Mouse (Mus musculus): ENCODE results near the gene Srrd. TPM values are rescaled to one million over a fixed set of nuclear protein-coding genes. Genes with fewer than 3 reads are reported as not detected.

Gene Srrd
- polyA plus RNA-seq, 1 experiment from 2014 or later, result 48.6 TPM

DNA sequence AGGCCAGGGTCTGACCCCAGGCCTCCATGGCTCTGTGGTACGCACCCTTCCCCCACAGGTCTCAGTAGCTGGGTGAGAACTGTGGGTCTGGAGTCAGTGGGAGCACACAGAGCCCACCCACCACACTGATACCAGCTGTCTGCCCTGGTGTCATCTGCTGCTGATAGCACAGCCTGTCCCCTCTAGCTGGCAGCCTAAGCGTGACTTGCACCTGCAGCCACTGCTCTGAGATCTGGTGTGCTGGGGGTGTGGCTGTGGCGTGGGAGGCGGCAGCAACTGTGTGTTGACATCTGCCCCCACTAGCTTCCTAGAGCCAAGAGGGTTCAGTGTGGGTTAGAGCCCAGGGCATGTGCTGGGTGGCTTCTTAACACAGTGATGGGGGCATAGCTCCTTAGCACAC lies 33.3 kb upstream of the Srrd start:
- peaks cover 20% of the 10 kb centered on the region for H3K4me1 ChIP-seq
- no peak overlapping the region for H3K4me2 ChIP-seq (replicated peaks)
- no peak for ATAC-seq (ENCODE audit: low FRiP score, low read depth)
- 89% methylated on average over 4 of the region's 4 CpGs for WGBS
- H3K27ac ChIP-seq (replicated peaks), result no peak overlapping the region
- H3K9me3 ChIP-seq, result no peaks in the 10 kb centered on the region
- 0 out of 2 replicates have a peak, but pooled peaks cover 8% of the 10 kb centered on the region for H3K27me3 ChIP-seq
- no peak overlapping the region for H3K4me3 ChIP-seq
- H3K36me3 ChIP-seq, result peaks cover 54% of the 10 kb centered on the region
- H3K9ac ChIP-seq (replicated peaks), result no peak overlapping the region

DNA sequence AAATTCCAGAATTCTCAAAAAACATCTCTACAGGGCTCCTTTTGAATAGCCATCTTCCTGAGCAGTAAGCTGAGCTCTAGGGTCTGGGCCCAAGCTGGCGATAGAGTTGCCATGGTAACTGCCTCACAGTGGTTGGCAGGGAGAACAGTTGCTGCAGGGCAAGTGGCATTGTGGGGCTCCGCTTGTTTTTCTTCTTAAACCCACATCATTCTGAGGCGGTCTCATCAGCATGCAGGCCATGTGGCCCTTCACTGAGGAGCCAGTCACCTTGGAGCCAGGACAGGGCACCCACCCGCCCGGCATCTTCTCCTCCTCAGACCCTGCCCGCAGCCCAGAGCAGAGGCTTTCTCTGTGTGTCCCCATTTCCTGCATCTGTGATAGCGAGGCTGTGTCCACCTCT lies 29.1 kb upstream of the Srrd start:
- Histone ChIP-seq H3K4me2 (replicated peaks) (peak overlapping the region; percentile 38), H3K27me3 (peaks cover 28% of the 10 kb centered on the region), H3K4me3 (no peak overlapping the region), H3K9me3 (no peaks in the 10 kb centered on the region), H3K36me3 (peaks cover 57% of the 10 kb centered on the region), H3K4me1 (peaks cover 34% of the 10 kb centered on the region), H3K9ac (replicated peaks) (peak overlapping the region; percentile 48; the same call in 1 of the 2 replicates), H3K27ac (replicated peaks) (peak overlapping the region; percentile 92)
- 16% methylated on average over 7 of the region's 7 CpGs for WGBS
- ATAC-seq (ENCODE audit: low FRiP score, low read depth), result peak; percentile 88

- no peak overlapping the region for H3K4me3 ChIP-seq
- H3K9me3 ChIP-seq, result no peaks in the 10 kb centered on the region
- no peak overlapping the region for H3K4me2 ChIP-seq (replicated peaks)
- no peak overlapping the region for H3K27ac ChIP-seq (replicated peaks)
- no peak for ATAC-seq (ENCODE audit: low FRiP score, low read depth)
- no peak overlapping the region for H3K9ac ChIP-seq (replicated peaks)
- peaks cover 34% of the 10 kb centered on the region for H3K4me1 ChIP-seq
- H3K27me3 ChIP-seq, result peaks cover 30% of the 10 kb centered on the region
- 89% methylated on average over 12 of the region's 12 CpGs for WGBS
- H3K36me3 ChIP-seq, result peaks cover 62% of the 10 kb centered on the region
Observed at GRCm38 (mm10) chr5:112370236-112370813, 27.5 kb upstream of the Srrd start.

- Histone ChIP-seq H3K4me2 (replicated peaks) (no peak overlapping the region), H3K4me3 (no peak overlapping the region), H3K27me3 (peaks cover 30% of the 10 kb centered on the region), H3K9me3 (no peaks in the 10 kb centered on the region), H3K27ac (replicated peaks) (no peak overlapping the region), H3K4me1 (peaks cover 34% of the 10 kb centered on the region), H3K9ac (replicated peaks) (no peak overlapping the region), H3K36me3 (peaks cover 62% of the 10 kb centered on the region)
- WGBS, result 88% methylated on average over 13 of the region's 13 CpGs
- no peak for ATAC-seq (ENCODE audit: low FRiP score, low read depth)
Observed at GRCm38 (mm10) chr5:112369326-112369725, 26.5 kb upstream of the Srrd start.

DNA sequence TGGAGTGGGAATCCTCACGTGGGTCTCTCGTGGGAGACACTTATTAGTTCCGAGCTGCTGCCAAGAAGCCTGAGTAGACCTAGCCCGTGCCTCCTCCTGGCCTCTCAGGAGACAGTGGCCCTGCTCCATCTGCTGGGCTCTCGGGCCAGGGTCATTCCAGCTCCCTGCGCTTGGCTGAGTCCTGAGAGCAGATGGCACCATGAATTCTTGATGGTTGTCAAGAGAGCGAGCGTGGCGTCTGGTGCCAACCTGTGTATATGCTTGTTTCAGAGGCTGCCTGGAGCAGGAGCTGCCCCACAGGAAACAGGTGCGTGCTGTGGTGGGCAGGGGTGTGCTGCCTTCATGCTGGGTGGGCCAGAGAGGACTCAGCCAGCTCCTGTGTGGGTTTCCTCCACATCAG lies 25.8 kb upstream of the Srrd start:
- Histone ChIP-seq H3K4me1 (peaks cover 34% of the 10 kb centered on the region), H3K4me3 (no peak overlapping the region), H3K27ac (replicated peaks) (no peak overlapping the region), H3K27me3 (peaks cover 30% of the 10 kb centered on the region), H3K4me2 (replicated peaks) (no peak overlapping the region), H3K9ac (replicated peaks) (no peak overlapping the region), H3K9me3 (no peaks in the 10 kb centered on the region), H3K36me3 (peaks cover 62% of the 10 kb centered on the region)
- 90% methylated on average over 10 of the region's 10 CpGs for WGBS
- ATAC-seq (ENCODE audit: low FRiP score, low read depth), result no peak

- no peak overlapping the region for H3K27ac ChIP-seq (replicated peaks)
- 90% methylated on average over 12 of the region's 12 CpGs for WGBS
Observed at GRCm38 (mm10) chr5:112367929-112368328, 25.1 kb upstream of the Srrd start.

DNA sequence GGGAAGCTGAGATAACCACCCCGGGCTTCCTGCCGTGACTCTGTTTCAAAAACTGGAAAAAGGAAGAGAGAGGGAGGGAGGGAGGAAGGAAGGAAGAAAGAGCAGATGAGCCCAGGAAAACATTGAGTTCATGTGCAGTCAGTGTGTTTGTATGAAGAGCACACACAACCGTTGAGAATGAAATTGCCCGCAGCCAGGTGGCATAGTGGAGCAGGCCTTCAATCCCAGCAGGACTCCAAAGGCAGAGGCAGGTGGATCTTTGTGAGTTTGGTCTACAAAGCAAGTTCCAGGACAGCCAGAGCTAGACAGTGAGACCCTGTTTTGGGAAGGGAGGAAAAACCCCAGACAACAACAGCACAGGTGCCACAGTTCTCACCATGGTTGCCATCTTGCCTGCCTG lies 24.5 kb upstream of the Srrd start:
- Histone ChIP-seq H3K4me2 (replicated peaks) (no peak overlapping the region), H3K4me3 (no peak overlapping the region), H3K4me1 (peaks cover 26% of the 10 kb centered on the region), H3K27me3 (peaks cover 22% of the 10 kb centered on the region), H3K9me3 (no peaks in the 10 kb centered on the region), H3K27ac (replicated peaks) (no peak overlapping the region), H3K36me3 (peaks cover 71% of the 10 kb centered on the region), H3K9ac (replicated peaks) (no peak overlapping the region)
- no peak for ATAC-seq (ENCODE audit: low FRiP score, low read depth)
- 91% methylated on average over 4 of the region's 4 CpGs for WGBS

More at GRCm38 (mm10) chr5:112367929-112368328, 25.1 kb upstream of the Srrd start:
- Histone ChIP-seq H3K36me3 (peaks cover 67% of the 10 kb centered on the region), H3K9me3 (no peaks in the 10 kb centered on the region), H3K9ac (replicated peaks) (no peak overlapping the region), H3K4me1 (peaks cover 31% of the 10 kb centered on the region), H3K27me3 (peaks cover 24% of the 10 kb centered on the region), H3K4me3 (no peak overlapping the region), H3K4me2 (replicated peaks) (no peak overlapping the region)
- no peak for ATAC-seq (ENCODE audit: low FRiP score, low read depth)

- WGBS, result 94% methylated on average over 6 of the region's 6 CpGs
Observed at GRCm38 (mm10) chr5:112366879-112367278, 24.0 kb upstream of the Srrd start.

GRCm38 (mm10) chr5:112364184-112364797 lies 21.5 kb upstream of the Srrd start:
- H3K4me3 ChIP-seq, result no peak overlapping the region
- no peaks in the 10 kb centered on the region for H3K9me3 ChIP-seq
- ATAC-seq (ENCODE audit: low FRiP score, low read depth), result no peak
- WGBS, result 66% methylated on average over 10 of the region's 10 CpGs
- H3K36me3 ChIP-seq, result peaks cover 61% of the 10 kb centered on the region
- H3K4me2 ChIP-seq (replicated peaks), result no peak overlapping the region
- no peak overlapping the region for H3K9ac ChIP-seq (replicated peaks)
- peaks cover 16% of the 10 kb centered on the region for H3K27me3 ChIP-seq
- no peaks in the 10 kb centered on the region for H3K4me1 ChIP-seq
- no peak overlapping the region for H3K27ac ChIP-seq (replicated peaks)

More at GRCm38 (mm10) chr5:112366879-112367278, 24.0 kb upstream of the Srrd start:
- no peak for ATAC-seq (ENCODE audit: low FRiP score, low read depth)
- H3K27me3 ChIP-seq, result peaks cover 22% of the 10 kb centered on the region
- H3K4me1 ChIP-seq, result peaks cover 21% of the 10 kb centered on the region
- no peaks in the 10 kb centered on the region for H3K9me3 ChIP-seq
- no peak overlapping the region for H3K9ac ChIP-seq (replicated peaks)
- H3K36me3 ChIP-seq, result peaks cover 75% of the 10 kb centered on the region
- no peak overlapping the region for H3K27ac ChIP-seq (replicated peaks)
- no peak overlapping the region for H3K4me3 ChIP-seq
- H3K4me2 ChIP-seq (replicated peaks), result no peak overlapping the region

DNA sequence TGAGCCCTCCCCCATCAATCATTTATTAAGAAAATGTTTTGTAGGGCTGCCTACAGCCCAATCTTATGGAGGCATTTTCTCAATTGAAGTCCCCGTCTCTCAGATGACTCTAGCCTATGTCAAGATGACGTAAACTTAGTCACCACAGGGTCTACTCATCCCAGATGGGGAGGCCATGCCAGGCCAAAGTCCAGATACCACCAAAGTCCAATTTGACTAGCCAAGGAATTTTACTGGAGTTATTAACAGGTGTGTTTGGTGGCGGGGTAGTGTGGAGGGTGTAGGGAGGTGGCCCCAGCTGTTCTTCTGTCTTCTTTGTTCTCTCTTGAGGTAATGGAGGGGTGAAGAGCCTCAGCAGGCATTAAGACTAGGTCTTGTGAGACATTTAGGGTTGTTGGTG lies 17.2 kb upstream of the Srrd start:
- Histone ChIP-seq H3K27me3 (no peaks in the 10 kb centered on the region), H3K4me2 (replicated peaks) (no peak overlapping the region), H3K4me1 (no peaks in the 10 kb centered on the region), H3K27ac (replicated peaks) (no peak overlapping the region), H3K9me3 (no peaks in the 10 kb centered on the region), H3K4me3 (no peak overlapping the region), H3K36me3 (peaks cover 70% of the 10 kb centered on the region), H3K9ac (replicated peaks) (no peak overlapping the region)
- 94% methylated on average over 3 of the region's 3 CpGs for WGBS
- no peak for ATAC-seq (ENCODE audit: low FRiP score, low read depth)

DNA sequence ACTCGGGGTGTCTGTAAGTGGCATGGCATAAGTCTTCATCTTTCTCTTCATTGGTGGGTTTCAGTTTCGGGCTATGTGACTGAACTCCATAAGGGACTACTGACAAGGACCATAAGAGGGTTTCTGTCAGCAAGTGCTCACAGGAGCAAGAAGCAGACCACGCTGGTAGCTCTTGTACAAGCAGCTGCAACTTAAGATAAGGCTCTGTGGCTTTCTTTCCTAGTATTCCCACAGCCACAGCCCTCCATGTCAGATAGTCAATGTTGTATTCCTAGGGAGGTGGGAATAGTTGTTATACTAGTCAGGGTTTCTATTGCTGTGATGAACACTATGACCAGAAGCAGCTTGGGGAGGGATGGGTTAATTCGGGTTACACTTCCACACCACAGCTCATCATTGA lies 16.7 kb upstream of the Srrd start:
- Histone ChIP-seq H3K9ac (replicated peaks) (no peak overlapping the region), H3K27me3 (no peaks in the 10 kb centered on the region), H3K4me2 (replicated peaks) (no peak overlapping the region), H3K9me3 (no peaks in the 10 kb centered on the region), H3K4me3 (no peak overlapping the region), H3K4me1 (no peaks in the 10 kb centered on the region), H3K27ac (replicated peaks) (no peak overlapping the region), H3K36me3 (peaks cover 70% of the 10 kb centered on the region)
- ATAC-seq (ENCODE audit: low FRiP score, low read depth), result no peak
- WGBS, result 90% methylated on average over 4 of the region's 4 CpGs

DNA sequence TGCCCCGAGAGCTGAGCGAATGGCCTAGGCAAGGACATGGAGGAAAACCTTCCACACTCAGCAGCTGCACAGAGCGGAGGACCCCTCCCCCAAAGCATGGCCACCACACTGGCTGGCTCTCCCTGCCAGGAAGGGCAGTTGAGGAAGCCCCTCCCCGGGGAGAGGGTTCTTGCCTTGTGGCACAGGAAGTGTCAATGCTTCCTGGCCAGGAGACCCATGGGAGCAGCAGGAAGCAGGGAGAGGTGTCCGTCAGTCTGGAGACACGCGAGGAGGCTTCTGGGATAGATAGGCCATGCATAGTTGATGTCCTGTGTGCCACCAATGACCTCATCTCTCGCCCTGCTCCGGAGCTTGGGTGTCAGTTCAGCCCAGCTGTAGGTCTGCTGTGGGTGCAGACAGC lies 13.5 kb upstream of the Srrd start:
- no peaks in the 10 kb centered on the region for H3K27me3 ChIP-seq
- H3K4me1 ChIP-seq, result no peaks in the 10 kb centered on the region
- WGBS, result 91% methylated on average over 9 of the region's 9 CpGs
- H3K4me3 ChIP-seq, result no peak overlapping the region
- H3K4me2 ChIP-seq (replicated peaks), result no peak overlapping the region
- peaks cover 61% of the 10 kb centered on the region for H3K36me3 ChIP-seq
- no peak overlapping the region for H3K9ac ChIP-seq (replicated peaks)
- no peak overlapping the region for H3K27ac ChIP-seq (replicated peaks)
- ATAC-seq (ENCODE audit: low FRiP score, low read depth), result no peak
- H3K9me3 ChIP-seq, result no peaks in the 10 kb centered on the region

Data from midbrain, embryonic 12.5 days (tissue).